Mouse (Mus musculus) heart, adult 18-20 months (tissue): ENCODE results near the gene Scoc. TPM values are rescaled to one million over a fixed set of nuclear protein-coding genes. Genes with fewer than 3 reads are reported as not detected.
"Not testable (repeated sequence)": the region's sequence is repeated elsewhere in the genome, so short reads cannot be mapped to it uniquely, and the experiment has no call there.

ENCODE experiments used
- DNase-seq, 2 experiments: peaks; one replicate each; pipeline ENCODE4 v3.0.0; 2021 to 2022; ENCODE audit warnings: mixed read lengths in 1 of 2
- long read RNA-seq, 2 experiments: library from polyadenylated mRNA; stranded (forward); transcript quantifications; one replicate each; pipeline ENCODE4 v2.0.0; 2021
- total RNA-seq, 2 experiments: library from RNA; stranded (reverse); gene quantifications; 2 replicates each; pipeline ENCODE4 v1.2.3; 2021

Gene Scoc
- total RNA-seq = 10 to 100 TPM; 53.3 to 56.3 TPM
- long read RNA-seq, experiment 1, transcript Scoc-203 (4 exons, 409 nt) = major isoform, 27 of 29 reads
- long read RNA-seq, experiment 1, partial matches to known transcripts = 0 of 29 reads
- long read RNA-seq, experiment 1, other reads (novel, unspliced or antisense) = 1 of 29 reads
- long read RNA-seq, experiment 2, transcript Scoc-203 (4 exons, 409 nt) = major isoform, 13 of 14 reads
- long read RNA-seq, experiment 2, partial matches to known transcripts = 0 of 14 reads
- long read RNA-seq, experiment 2, other reads (novel, unspliced or antisense) = 1 of 14 reads

GRCm38 (mm10) chr8:83458222-83458621 lies at the start of gene Scoc:
Gene Scoc, minus strand, starts transcription at chr8:83458391.
- DNase-seq = no peak

GRCm38 (mm10) chr8:83459606-83460005 lies 1.4 kb upstream of the Scoc start:
- DNase-seq = no peak

- DNase-seq = no peak
These were observed 1.1 kb downstream of the Scoc start for GRCm38 (mm10) chr8:83457121-83457520.

- DNase-seq = peak in 1 of 2 experiments; percentile 39
These were observed 7.1 kb downstream of the Scoc start for GRCm38 (mm10) chr8:83451056-83451455.

GRCm38 (mm10) chr8:83449960-83450359 lies 8.2 kb downstream of the Scoc start:
- no peak for DNase-seq

GRCm38 (mm10) chr8:83443052-83443400 lies 15.2 kb downstream of the Scoc start:
- DNase-seq = no peak

- DNase-seq = peak; percentile 98 to 99
These were observed 15.7 kb downstream of the Scoc start for GRCm38 (mm10) chr8:83442243-83443051.

GRCm38 (mm10) chr8:83441656-83442242 lies 16.4 kb downstream of the Scoc start:
- peak in 1 of 2 experiments; percentile 39 for DNase-seq

- peak in 1 of 2 experiments; percentile 12 for DNase-seq
These were observed 21.1 kb downstream of the Scoc start for GRCm38 (mm10) chr8:83437077-83437476.

- DNase-seq = no peak
These were observed 29.1 kb downstream of the Scoc start for GRCm38 (mm10) chr8:83429071-83429524.

- not testable (repeated sequence) for DNase-seq
These were observed 29.6 kb downstream of the Scoc start for GRCm38 (mm10) chr8:83428621-83429020.

- no peak for DNase-seq
These were observed 31.2 kb downstream of the Scoc start for GRCm38 (mm10) chr8:83426949-83427348.

GRCm38 (mm10) chr8:83426104-83426759 lies 32.0 kb downstream of the Scoc start:
- DNase-seq = no peak

GRCm38 (mm10) chr8:83425202-83425601 lies 33.0 kb downstream of the Scoc start:
- no peak for DNase-seq

- peak in 1 of 2 experiments; percentile 14 for DNase-seq
These were observed 35.0 kb downstream of the Scoc start for GRCm38 (mm10) chr8:83423032-83423825.

GRCm38 (mm10) chr8:83421354-83421753 lies 36.8 kb downstream of the Scoc start:
- DNase-seq = no peak

GRCm38 (mm10) chr8:83418805-83419516 lies 39.2 kb downstream of the Scoc start:
- no peak for DNase-seq

GRCm38 (mm10) chr8:83417970-83418369 lies 40.2 kb downstream of the Scoc start:
- DNase-seq = no peak

GRCm38 (mm10) chr8:83416878-83417277 lies 41.3 kb downstream of the Scoc start:
- DNase-seq = no peak

GRCm38 (mm10) chr8:83408496-83408895 lies 49.7 kb downstream of the Scoc start:
- DNase-seq = no peak

GRCm38 (mm10) chr8:83406836-83407235 lies 51.4 kb downstream of the Scoc start:
- no peak for DNase-seq
